Mouse (Mus musculus) small intestine, adult 2 months (tissue): Measurements from ENCODE around the gene Tgfa. TPM values are rescaled to one million over a fixed set of nuclear protein-coding genes. Genes with fewer than 3 reads are reported as not detected.
A peak's percentile ranks its signal among the peaks of the same experiment; 100 is the strongest.

ENCODE experiments used
- H3K27ac ChIP-seq: fragments of 200-500 bp; 2 replicates; pipeline ENCODE4 v1.5.1; 2012; ENCODE audit warnings: low read depth, low read length, control low read depth, inconsistent platforms; ENCODE audit not compliant: insufficient read depth
- H3K27me3 ChIP-seq: fragments of 200-500 bp; 2 replicates; pipeline ENCODE4 v1.6.1; 2012; ENCODE audit warnings: mild to moderate bottlenecking, moderate library complexity, low read length, inconsistent platforms; ENCODE audit not compliant: control insufficient read depth, insufficient read depth
- H3K36me3 ChIP-seq: fragments of 200-500 bp; 2 replicates; pipeline ENCODE4 v1.6.1; 2012; ENCODE audit warnings: mild to moderate bottlenecking, low read length, control low read depth, inconsistent platforms; ENCODE audit not compliant: control insufficient read depth, insufficient read depth
- H3K4me1 ChIP-seq: fragments of 200-500 bp; 2 replicates; pipeline ENCODE4 v1.6.1; 2012; ENCODE audit warnings: low read length, inconsistent platforms, mixed read lengths; ENCODE audit not compliant: control insufficient read depth, insufficient read depth, insufficient read length
- H3K4me3 ChIP-seq: fragments of 200-500 bp; 2 replicates; pipeline ENCODE4 v1.5.1; 2012; ENCODE audit warnings: low read depth, mild to moderate bottlenecking, control low read depth, inconsistent platforms, low read length, moderate library complexity
- CTCF ChIP-seq: fragments of 200-500 bp; IDR thresholded peaks from 2 replicates; pipeline ENCODE4 v1.5.1; 2012; ENCODE audit warnings: low read depth, mild to moderate bottlenecking, control low read depth, inconsistent platforms, low read length, moderate library complexity, mixed read lengths; ENCODE audit not compliant: insufficient replicate concordance, insufficient read length; ENCODE audit errors: extremely low read depth
- POLR2A ChIP-seq: fragments of 200-500 bp; IDR thresholded peaks from 2 replicates; pipeline ENCODE4 v1.6.1; 2012; ENCODE audit warnings: low read depth, mild to moderate bottlenecking, control low read depth, inconsistent platforms, low read length, moderate library complexity
- WGBS: fragments of 180-500 bp; shearing (Covaris S2); methylation state at CpG from one replicate; pipeline ENCODE4 v1.1.7; 2018; 5-methylcytosine and 5-hydroxymethylcytosine counted together
- polyA plus RNA-seq: library from polyadenylated mRNA; depleted of rRNA; stranded (reverse); fragments of >200 nt; gene quantifications from 2 replicates; pipeline ENCODE4 v1.2.3, GENCODE M21; 2012; rRNA removed

Gene Tgfa
- polyA plus RNA-seq: 10.2 and 26.8 TPM in 2 replicates

- Histone ChIP-seq H3K36me3 (no peaks in the 10 kb centered on the region), H3K4me3 (peak within 1 kb of the TSS; percentile 97), H3K27ac (peak within 1 kb of the TSS; percentile 85), H3K27me3 (no peaks in the 10 kb centered on the region), H3K4me1 (peaks cover 4% of the 10 kb centered on the region; the same call in 1 of the 2 replicates)
- WGBS: under 1% methylated on average over 97 of the region's 97 CpGs
- TF ChIP-seq CTCF (peak; percentile 48; the same call in 1 of the 2 replicates), POLR2A (peak; percentile 5; the same call in 1 of the 2 replicates)
Observed at GRCm38 (mm10) chr6:86194941-86195932, at the start of gene Tgfa. Gene Tgfa (plus strand): TSS chr6:86195223.

- no peaks in the 10 kb centered on the region for H3K36me3 ChIP-seq
- 15% methylated on average over 4 of the region's 4 CpGs for WGBS
- no peaks in the 10 kb centered on the region for H3K4me1 ChIP-seq
- H3K27ac ChIP-seq: no peak overlapping the region
- H3K4me3 ChIP-seq: no peak overlapping the region
- no peaks in the 10 kb centered on the region for H3K27me3 ChIP-seq
- TF ChIP-seq POLR2A: no peak
- no peak for TF ChIP-seq CTCF
Observed at GRCm38 (mm10) chr6:86148518-86148917, 46.5 kb upstream of the Tgfa start.

GRCm38 (mm10) chr6:86149001-86149400, 46.0 kb upstream of the Tgfa start:
- no peaks in the 10 kb centered on the region for H3K4me1 ChIP-seq
- H3K27ac ChIP-seq: no peak overlapping the region
- 40% methylated on average over 4 of the region's 4 CpGs for WGBS
- no peaks in the 10 kb centered on the region for H3K36me3 ChIP-seq
- no peak overlapping the region for H3K4me3 ChIP-seq
- no peaks in the 10 kb centered on the region for H3K27me3 ChIP-seq
- no peak for TF ChIP-seq CTCF
- TF ChIP-seq POLR2A: no peak

DNA sequence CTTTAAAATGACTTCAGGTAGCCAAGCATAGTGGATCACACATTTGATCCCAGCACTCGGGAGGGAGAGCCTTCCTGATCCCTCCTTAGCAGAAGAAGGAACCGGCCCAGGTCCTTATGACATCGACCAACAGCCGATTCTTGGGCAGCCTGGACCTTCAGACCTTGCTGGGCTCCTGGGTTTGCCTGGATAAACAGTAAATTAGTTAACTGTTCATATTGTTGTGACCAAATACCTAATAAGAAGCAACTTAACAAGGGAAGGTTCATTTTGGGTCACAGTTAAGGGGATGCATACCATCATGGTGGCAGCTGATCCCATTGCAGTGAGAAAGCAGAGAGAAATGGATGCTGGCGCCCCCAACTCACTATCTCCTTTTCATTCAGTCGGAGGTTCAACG, 42.3 kb upstream of the Tgfa start:
- Histone ChIP-seq H3K4me1 (peaks cover 6% of the 10 kb centered on the region; the same call in 1 of the 2 replicates), H3K4me3 (no peak overlapping the region), H3K36me3 (no peaks in the 10 kb centered on the region), H3K27ac (no peak overlapping the region), H3K27me3 (no peaks in the 10 kb centered on the region)
- TF ChIP-seq POLR2A: no peak
- no peak for TF ChIP-seq CTCF
- 90% methylated on average over 7 of the region's 7 CpGs for WGBS

GRCm38 (mm10) chr6:86153436-86153990, 41.5 kb upstream of the Tgfa start:
- TF ChIP-seq CTCF: no peak
- TF ChIP-seq POLR2A: no peak
- peaks cover 6% of the 10 kb centered on the region; the same call in 1 of the 2 replicates for H3K4me1 ChIP-seq
- no peaks in the 10 kb centered on the region for H3K27me3 ChIP-seq
- H3K36me3 ChIP-seq: no peaks in the 10 kb centered on the region
- H3K27ac ChIP-seq: no peak overlapping the region
- H3K4me3 ChIP-seq: no peak overlapping the region
- WGBS: 66% methylated on average over 8 of the region's 8 CpGs

DNA sequence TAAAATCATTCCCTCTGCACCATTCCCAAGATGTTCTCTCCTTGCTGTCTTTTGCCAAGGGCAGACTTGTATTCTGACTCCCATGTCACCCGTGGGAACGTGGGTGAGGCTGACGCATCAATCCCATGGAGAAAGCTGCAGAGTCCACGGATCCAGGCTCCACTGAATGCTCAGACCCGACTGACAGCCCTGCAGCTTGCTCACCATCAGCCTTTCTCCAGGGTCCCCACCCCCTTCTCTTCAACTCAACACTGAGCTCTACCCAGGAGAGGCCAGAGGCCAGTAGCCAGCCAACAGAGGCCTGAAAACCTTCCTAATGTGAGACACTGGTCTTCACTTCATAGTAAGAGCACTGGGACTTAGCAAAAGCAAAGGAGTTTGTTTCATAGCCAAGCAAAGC, 41.0 kb upstream of the Tgfa start:
- H3K27ac ChIP-seq: no peak overlapping the region
- H3K4me1 ChIP-seq: peaks cover 6% of the 10 kb centered on the region; the same call in 1 of the 2 replicates
- H3K27me3 ChIP-seq: no peaks in the 10 kb centered on the region
- TF ChIP-seq POLR2A: no peak
- no peak for TF ChIP-seq CTCF
- no peaks in the 10 kb centered on the region for H3K36me3 ChIP-seq
- 70% methylated on average over 5 of the region's 5 CpGs for WGBS
- H3K4me3 ChIP-seq: no peak overlapping the region

DNA sequence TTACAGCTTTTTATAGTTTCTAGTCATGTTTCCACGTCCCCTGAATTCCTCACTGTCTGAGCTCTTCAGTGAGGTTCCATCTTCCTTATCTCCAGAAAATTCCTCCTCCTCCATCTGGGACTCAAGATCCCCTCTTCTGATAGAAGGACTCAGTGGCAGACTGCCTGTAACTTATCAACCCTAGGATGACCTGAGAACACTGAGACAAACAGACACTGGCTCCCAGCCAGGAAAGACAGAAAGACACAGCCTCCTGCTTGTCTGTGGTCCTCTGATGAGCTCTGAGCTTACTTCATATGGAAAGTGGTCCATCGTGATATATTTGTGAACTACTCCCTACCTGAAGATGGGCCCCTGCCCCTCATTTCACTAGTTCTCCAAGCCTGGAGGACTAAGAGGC, 40.5 kb upstream of the Tgfa start:
- H3K4me1 ChIP-seq: peaks cover 6% of the 10 kb centered on the region; the same call in 1 of the 2 replicates
- WGBS: 50% methylated on average over 2 of the region's 2 CpGs
- H3K27me3 ChIP-seq: no peaks in the 10 kb centered on the region
- H3K27ac ChIP-seq: no peak overlapping the region
- TF ChIP-seq CTCF: no peak
- no peak for TF ChIP-seq POLR2A
- H3K36me3 ChIP-seq: no peaks in the 10 kb centered on the region
- H3K4me3 ChIP-seq: no peak overlapping the region
